Mouse (Mus musculus): ENCODE data around the gene Anxa1. TPM values are rescaled to one million over a fixed set of nuclear protein-coding genes. Genes with fewer than 3 reads are reported as not detected.
A peak's percentile ranks its signal among the peaks of the same experiment; 100 is the strongest.

Gene Anxa1
- 1 to 10 TPM; 2.4 to 2.6 TPM for total RNA-seq (2021)
- long read RNA-seq, experiment 1, transcript Anxa1-201 (13 exons, 1,674 nt), result major isoform, 8 of 8 reads
- long read RNA-seq, experiment 1, partial matches to known transcripts, result 0 of 8 reads
- long read RNA-seq, experiment 1, other reads (novel, unspliced or antisense), result 0 of 8 reads
- long read RNA-seq, experiment 2, partial matches to known transcripts, result 0 of 2 reads
- long read RNA-seq, experiment 2, other reads (novel, unspliced or antisense), result 0 of 2 reads

DNA sequence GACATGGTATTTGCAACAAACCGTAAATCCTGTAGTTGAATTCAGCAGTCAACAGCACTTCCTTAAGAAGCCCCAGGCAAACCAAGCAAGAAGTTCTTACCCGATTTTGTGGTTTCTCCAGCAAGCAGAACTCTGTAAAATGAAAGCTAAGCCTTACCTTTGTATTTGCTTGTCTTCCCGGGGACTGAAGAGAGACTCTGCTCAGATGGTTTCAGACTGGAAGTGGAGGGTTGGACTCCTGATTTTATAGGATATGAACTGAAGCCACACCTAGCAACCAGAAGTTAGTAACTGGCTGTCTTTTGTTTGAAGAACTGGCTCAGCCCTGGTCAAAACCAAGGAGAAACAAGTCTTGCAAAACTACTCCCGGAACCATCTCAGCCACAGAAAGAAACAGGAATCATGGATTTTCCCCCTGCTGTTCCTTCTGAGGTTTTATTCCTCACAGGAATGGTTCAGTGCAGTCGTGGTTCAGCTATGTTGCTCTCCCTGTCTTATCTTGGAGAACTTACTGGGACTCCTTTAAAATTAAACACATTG is at the start of gene Anxa1:
Gene Anxa1, minus strand, starts transcription at position 490 of the 540 bp plus-strand sequence.
- no peak for DNase-seq (ENCODE audit: low spot score in 2 of 2)

DNA sequence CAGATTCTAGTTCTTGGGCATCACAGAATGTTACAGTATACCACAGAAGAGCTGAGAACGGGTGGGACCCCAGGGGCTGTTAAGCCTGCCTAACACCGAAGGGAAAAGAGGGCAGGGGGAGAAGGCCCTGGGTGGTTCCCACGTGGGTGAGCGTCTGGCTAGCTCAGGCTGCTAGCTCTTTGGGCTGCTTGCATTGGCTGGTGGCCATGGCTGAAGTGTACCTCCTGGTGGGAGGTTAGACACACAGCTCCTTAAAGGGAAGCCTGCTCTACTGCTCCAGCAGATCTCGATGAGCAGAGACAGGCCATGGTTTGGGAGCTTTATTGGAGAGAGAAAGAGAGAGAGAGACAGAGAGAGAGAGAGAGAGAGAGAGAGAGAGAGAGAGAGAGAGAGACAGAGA is 46.3 kb upstream of the Anxa1 start:
- DNase-seq (ENCODE audit: low spot score in 2 of 2), result no peak

DNA sequence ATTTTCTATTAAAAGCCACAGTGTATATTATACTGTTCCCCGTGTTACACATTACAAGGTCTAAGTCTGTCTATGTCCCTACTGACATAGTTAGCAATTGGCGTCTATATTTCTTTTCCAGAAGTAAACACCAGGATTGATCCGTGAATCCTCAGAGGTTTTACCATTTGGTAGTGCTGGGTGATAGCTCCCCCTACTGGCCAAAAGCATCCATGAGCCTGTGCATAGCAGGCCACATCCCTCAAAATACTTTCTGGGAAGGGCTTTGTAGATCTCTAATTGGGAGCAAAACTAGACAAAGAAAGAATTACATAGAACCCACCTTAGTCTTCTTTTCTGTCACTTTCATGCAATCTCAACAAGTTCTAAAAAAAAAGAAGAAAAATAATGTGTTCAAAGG is 43.8 kb upstream of the Anxa1 start:
- peak; percentile 44 to 70 for DNase-seq (ENCODE audit: low spot score in 2 of 2)

- DNase-seq (ENCODE audit: low spot score in 2 of 2), result no peak
Observed at GRCm38 (mm10) chr19:20433966-20434365, 43.2 kb upstream of the Anxa1 start.

DNA sequence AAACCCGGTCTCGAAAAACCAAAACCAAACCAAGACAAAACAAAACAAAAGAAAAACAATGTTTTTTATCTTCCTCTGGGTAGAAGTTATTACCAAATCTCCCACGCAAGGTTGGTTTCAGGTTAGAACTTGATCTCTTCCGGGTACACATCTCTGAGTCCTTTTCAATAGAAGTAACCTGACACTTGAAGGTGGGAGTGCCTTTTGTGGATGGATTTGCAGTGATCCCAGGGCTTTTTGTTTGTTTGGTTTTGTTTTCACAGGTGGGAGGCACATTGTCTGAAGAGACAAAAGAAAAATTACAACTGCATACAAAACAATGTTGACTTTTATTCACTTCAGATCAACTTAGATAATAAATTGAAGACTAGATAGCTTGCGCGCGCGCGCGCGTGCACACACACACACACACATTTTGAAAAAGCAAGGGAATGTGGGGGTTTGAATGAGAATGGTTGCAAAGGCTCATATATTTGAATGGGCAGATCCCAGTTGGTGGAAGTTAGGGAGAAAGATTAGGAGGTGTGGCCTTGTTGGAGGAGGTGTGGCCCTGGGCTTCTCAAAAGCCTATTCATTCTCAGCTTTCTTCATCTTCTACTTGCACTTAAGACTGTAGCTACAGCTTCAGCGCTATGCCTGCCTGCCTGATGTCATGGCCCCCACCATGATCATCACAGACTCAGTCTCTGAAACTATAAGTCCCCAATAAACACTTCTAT is 35.9 kb upstream of the Anxa1 start:
- DNase-seq (ENCODE audit: low spot score in 2 of 2), result no peak

- DNase-seq (ENCODE audit: low spot score in 2 of 2), result no peak
Observed at GRCm38 (mm10) chr19:20411276-20411675, 20.5 kb upstream of the Anxa1 start.

GRCm38 (mm10) chr19:20409541-20410528 is 19.1 kb upstream of the Anxa1 start:
- DNase-seq (ENCODE audit: low spot score in 2 of 2), result no peak

DNA sequence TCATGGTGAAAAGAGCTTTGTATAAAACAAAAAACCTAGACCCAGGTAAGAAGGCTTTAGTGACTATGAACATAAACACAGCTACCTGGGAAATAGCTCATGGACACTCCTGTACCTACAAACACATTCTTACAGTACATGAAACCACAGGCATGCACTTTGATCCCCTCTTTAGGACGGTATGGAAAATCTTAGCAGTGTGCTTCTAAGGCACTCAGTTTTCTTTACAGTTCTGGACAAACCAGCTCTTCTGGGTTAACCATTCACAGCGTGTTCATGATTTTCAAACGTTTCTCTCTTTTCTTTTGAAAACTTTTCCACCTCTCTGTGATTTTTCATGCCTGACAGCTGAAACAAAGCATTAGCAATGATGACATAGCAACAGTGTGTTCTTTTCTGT is 15.7 kb upstream of the Anxa1 start:
- DNase-seq (ENCODE audit: low spot score in 2 of 2), result no peak

- peak in 1 of 2 experiments; percentile 6 for DNase-seq (ENCODE audit: low spot score in 2 of 2)
Observed at GRCm38 (mm10) chr19:20405015-20405414, 14.3 kb upstream of the Anxa1 start.

- no peak for DNase-seq (ENCODE audit: low spot score in 2 of 2)
Observed at GRCm38 (mm10) chr19:20403740-20404139, 13.0 kb upstream of the Anxa1 start.

GRCm38 (mm10) chr19:20403219-20403618 is 12.5 kb upstream of the Anxa1 start:
- DNase-seq (ENCODE audit: low spot score in 2 of 2), result no peak

GRCm38 (mm10) chr19:20402516-20403200 is 11.9 kb upstream of the Anxa1 start:
- no peak for DNase-seq (ENCODE audit: low spot score in 2 of 2)

- DNase-seq (ENCODE audit: low spot score in 2 of 2), result no peak
Observed at GRCm38 (mm10) chr19:20401961-20402360, 11.2 kb upstream of the Anxa1 start.

- DNase-seq (ENCODE audit: low spot score in 2 of 2), result no peak
Observed at GRCm38 (mm10) chr19:20399187-20399586, 8.4 kb upstream of the Anxa1 start.

GRCm38 (mm10) chr19:20397092-20397491 is 6.3 kb upstream of the Anxa1 start:
- no peak for DNase-seq (ENCODE audit: low spot score in 2 of 2)

DNA sequence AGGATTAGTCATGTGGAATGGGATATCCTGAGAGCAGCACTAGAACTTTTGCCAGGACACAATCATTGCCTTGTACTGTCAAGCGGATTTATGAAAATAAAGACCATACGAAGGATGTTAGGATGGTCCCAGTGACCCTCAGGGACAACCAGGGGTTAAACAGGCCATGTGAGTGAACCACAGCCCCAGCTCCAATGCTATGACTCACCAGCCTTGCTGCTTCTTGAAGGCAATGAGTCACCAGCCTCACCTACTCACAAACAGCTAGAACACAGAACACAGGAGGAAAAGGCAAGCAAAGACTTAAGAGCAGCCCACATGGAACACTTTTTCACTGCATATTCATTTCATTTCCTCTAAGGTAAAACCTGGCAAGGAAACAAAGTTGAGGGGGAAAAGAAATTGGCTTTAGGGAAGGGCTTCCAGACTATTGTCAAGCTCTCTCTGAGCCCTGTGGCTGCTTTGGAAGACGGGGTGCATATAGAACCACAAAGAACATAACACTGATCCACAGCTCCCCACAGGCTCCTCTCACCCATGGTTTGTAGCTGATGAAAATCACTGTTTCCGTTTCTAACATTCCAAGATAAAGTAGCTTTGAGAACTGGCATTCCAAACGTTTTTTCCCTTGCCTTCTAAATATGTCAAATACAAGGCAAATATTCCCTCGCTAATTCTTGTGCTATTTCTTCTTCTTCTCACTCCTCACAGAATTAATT is 3.0 kb upstream of the Anxa1 start:
- DNase-seq (ENCODE audit: low spot score in 2 of 2), result peak; percentile 4 to 37

DNA sequence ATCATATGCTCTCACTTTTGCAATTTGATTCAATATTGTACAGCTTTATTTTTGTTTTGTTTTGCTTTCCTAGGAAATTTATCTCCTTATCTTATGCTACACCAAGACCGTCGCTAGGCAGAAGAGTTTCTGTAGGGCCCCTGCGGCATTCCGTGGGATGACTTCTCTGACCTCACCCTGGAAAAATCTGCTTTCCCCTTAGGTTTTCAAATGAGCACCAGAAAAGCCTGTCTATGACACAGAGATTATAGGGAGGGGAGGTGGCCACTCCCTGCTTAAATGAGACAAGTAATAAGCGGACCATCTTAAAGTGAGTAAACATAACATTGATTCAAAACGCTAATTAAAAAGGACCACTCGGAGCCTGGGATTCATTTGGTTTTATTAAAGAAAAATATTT is 1.0 kb downstream of the Anxa1 start:
- no peak for DNase-seq (ENCODE audit: low spot score in 2 of 2)

GRCm38 (mm10) chr19:20389245-20389644 is 1.5 kb downstream of the Anxa1 start:
- DNase-seq (ENCODE audit: low spot score in 2 of 2), result no peak

DNA sequence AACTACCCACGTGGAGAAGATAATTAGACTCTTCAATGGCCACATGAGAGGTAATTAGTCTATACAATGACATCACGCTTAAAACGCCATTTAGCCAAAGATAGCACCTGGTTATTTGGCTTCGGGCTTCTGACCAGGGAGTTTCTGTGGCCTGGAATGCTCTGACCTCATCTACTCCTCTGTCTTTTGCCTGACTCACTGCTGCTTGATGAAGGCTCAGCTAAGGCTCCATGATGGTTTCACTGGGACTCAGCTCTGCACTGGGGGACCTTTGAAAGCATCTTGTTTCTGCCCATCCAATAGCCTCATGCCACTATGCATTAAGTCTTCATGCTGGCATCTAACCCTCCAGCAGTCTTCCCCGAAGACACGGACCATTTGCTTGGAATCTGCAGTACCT is 2.5 kb downstream of the Anxa1 start:
- no peak for DNase-seq (ENCODE audit: low spot score in 2 of 2)

DNA sequence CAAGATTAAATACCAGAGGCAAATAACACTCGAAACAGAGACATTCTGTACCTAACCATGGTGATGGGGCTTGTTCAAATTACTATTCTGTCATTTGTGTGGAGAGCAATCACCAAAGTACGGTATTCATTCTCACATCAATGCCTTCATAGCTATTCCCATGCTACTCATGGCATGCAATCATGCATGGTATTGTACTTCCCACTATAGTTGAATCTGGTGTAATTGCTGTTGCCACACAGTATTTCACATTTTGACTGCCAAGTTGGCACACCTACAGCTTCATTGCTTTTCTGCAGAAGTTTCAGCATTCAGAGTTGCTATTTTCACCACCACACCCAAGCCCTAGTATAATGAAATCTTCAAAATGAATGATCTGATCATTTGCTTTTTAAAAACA is 4.4 kb downstream of the Anxa1 start:
- DNase-seq (ENCODE audit: low spot score in 2 of 2), result peak; percentile 2 to 15
